Mouse (Mus musculus) telencephalon, adult 2 months (tissue): ENCODE data around the gene Mark3.

Source experiments
- DNase-seq: peaks from one replicate; pipeline ENCODE4 v3.0.0-alpha.2; 2011; ENCODE audit warnings: low read depth, low spot score

Mark3 gene

GRCm38 (mm10) chr12:111675797-111676580, 101.7 kb downstream of the Mark3 start:
- DNase-seq = no peak

- DNase-seq = no peak
These were observed 103.1 kb downstream of the Mark3 start for GRCm38 (mm10) chr12:111677421-111677820.

- DNase-seq = peak; percentile 89
These were observed 103.8 kb downstream of the Mark3 start, which contains the start of gene Trmt61a for GRCm38 (mm10) chr12:111677882-111678669. Gene Trmt61a, plus strand, starts transcription at chr12:111678105.

GRCm38 (mm10) chr12:111678670-111678933, 104.3 kb downstream of the Mark3 start:
- no peak for DNase-seq

- DNase-seq = no peak
These were observed 104.7 kb downstream of the Mark3 start for GRCm38 (mm10) chr12:111678997-111679396.

GRCm38 (mm10) chr12:111680661-111681060, 106.3 kb downstream of the Mark3 start:
- no peak for DNase-seq

GRCm38 (mm10) chr12:111681305-111681704, 107.0 kb downstream of the Mark3 start:
- DNase-seq = no peak

- peak; percentile 79 for DNase-seq
These were observed 107.7 kb downstream of the Mark3 start for GRCm38 (mm10) chr12:111682003-111682402.

- DNase-seq = no peak
These were observed 108.5 kb downstream of the Mark3 start for GRCm38 (mm10) chr12:111682806-111683205.

- no peak for DNase-seq
These were observed 112.1 kb downstream of the Mark3 start for GRCm38 (mm10) chr12:111686390-111686789.

- DNase-seq = no peak
These were observed 113.2 kb downstream of the Mark3 start for GRCm38 (mm10) chr12:111687350-111688068.

- no peak for DNase-seq
These were observed 113.7 kb downstream of the Mark3 start for GRCm38 (mm10) chr12:111688069-111688428.

GRCm38 (mm10) chr12:111689426-111689825, 115.1 kb downstream of the Mark3 start:
- DNase-seq = no peak

GRCm38 (mm10) chr12:111691346-111691872, 117.1 kb downstream of the Mark3 start:
- DNase-seq = no peak

- DNase-seq = no peak
These were observed 118.6 kb downstream of the Mark3 start for GRCm38 (mm10) chr12:111692899-111693298.

GRCm38 (mm10) chr12:111693341-111694270, 119.3 kb downstream of the Mark3 start:
- DNase-seq = peak; percentile 81

GRCm38 (mm10) chr12:111694271-111694781, 120.0 kb downstream of the Mark3 start:
- DNase-seq = no peak

GRCm38 (mm10) chr12:111694880-111695804, 120.8 kb downstream of the Mark3 start:
- no peak for DNase-seq

GRCm38 (mm10) chr12:111696239-111696638, 121.9 kb downstream of the Mark3 start:
- DNase-seq = no peak

GRCm38 (mm10) chr12:111697708-111698107, 123.4 kb downstream of the Mark3 start:
- DNase-seq = no peak
